Comparison of ENCODE assay signal across 8 mouse cellular contexts in the genomic region with DNA sequence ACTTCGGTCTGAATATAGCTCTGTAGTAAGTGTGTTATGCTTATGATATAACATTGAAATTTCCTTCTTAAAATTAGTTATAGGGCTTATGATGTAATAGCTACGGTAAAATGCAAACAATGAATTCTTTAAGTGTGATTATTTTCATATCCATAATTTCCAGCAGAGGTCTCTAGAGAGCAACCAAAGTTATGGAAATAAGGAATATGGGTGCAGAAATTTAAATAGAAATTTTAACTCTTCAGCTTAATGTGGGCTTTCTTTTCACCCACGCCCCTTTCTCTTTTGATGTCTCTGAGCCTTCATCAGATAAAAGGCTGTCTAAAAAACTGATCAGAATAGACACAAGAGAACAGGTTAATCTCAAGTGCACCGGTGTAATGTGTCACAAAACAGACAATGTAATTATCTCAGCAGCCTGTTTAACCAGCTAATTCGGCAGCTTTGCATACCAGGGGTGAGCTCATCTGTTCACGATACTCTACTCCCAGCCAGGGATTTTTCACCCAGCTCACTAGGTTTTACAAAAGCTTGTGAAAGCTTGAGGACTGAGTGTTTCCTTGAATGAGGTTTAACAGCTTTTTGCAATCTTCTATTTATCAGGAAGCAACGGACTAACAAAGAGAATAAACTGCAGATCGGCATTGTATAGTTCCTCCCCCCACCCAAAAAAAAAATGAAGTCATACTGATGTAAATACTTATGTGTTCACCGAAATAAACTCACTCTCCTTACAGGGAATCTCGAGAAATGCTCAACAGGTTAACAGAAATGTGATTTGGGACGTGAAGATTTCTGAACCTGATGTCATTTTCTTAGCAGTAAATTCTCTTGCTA.
DNase-seq lines count a peak whose midpoint lies in the region; ATAC-seq lines count a peak whose summit lies in the region.

No protein-coding gene starts in this region.

- H3K36me3 ChIP-seq in heart, embryonic 13.5 days: no peaks in the 10 kb centered on the region
- H3K36me3 ChIP-seq in neural tube, embryonic 13.5 days: no peaks in the 10 kb centered on the region
- no peaks in the 10 kb centered on the region for H3K36me3 ChIP-seq in forebrain, embryonic 11.5 days (ENCODE audit: control insufficient read depth, insufficient read depth, low read length)

- WGBS in heart, embryonic 13.5 days: 42% methylated on average over 11 of the region's 11 CpGs
- WGBS in neural tube, embryonic 13.5 days: 63% methylated on average over 11 of the region's 11 CpGs
- WGBS in forebrain, embryonic 11.5 days: 36% methylated on average over 11 of the region's 11 CpGs

- H3K4me3 ChIP-seq in heart, embryonic 13.5 days: peak overlapping the region; percentile 30
- H3K4me3 ChIP-seq in neural tube, embryonic 13.5 days: no peak overlapping the region
- H3K4me3 ChIP-seq in forebrain, embryonic 11.5 days (ENCODE audit: low read depth, low read length): no peak overlapping the region

- ATAC-seq in heart, embryonic 13.5 days (ENCODE audit: extremely low read depth, insufficient number of reproducible peaks, low FRiP score, low TSS enrichment): no peak
- no peak for ATAC-seq in neural tube, embryonic 13.5 days (ENCODE audit: low read depth)
- peak; percentile 71; the same call in 1 of the 2 replicates for ATAC-seq in forebrain, embryonic 11.5 days (replicated peaks; ENCODE audit: low FRiP score)
- ATAC-seq in megakaryocyte, adult 5-6 weeks (ENCODE audit: poor library complexity, severe bottlenecking): peak; percentile 64

- no peaks in the 10 kb centered on the region for H3K27me3 ChIP-seq in heart, embryonic 13.5 days (replicated peaks)
- H3K27me3 ChIP-seq in neural tube, embryonic 13.5 days: no peaks in the 10 kb centered on the region
- H3K27me3 ChIP-seq in forebrain, embryonic 11.5 days (ENCODE audit: control insufficient read depth, insufficient read depth, low read length): no peaks in the 10 kb centered on the region

- H3K27ac ChIP-seq in heart, embryonic 13.5 days (replicated peaks): no peak overlapping the region
- H3K27ac ChIP-seq in neural tube, embryonic 13.5 days (replicated peaks): no peak overlapping the region
- H3K27ac ChIP-seq in forebrain, embryonic 11.5 days (ENCODE audit: low read depth, low read length): no peak overlapping the region

- no peaks in the 10 kb centered on the region for H3K9me3 ChIP-seq in heart, embryonic 13.5 days
- H3K9me3 ChIP-seq in neural tube, embryonic 13.5 days: no peaks in the 10 kb centered on the region
- H3K9me3 ChIP-seq in forebrain, embryonic 11.5 days (ENCODE audit: control insufficient read depth, low read length): no peaks in the 10 kb centered on the region

- H3K4me1 ChIP-seq in heart, embryonic 13.5 days: peaks cover 5% of the 10 kb centered on the region; the same call in 1 of the 2 replicates
- no peaks in the 10 kb centered on the region for H3K4me1 ChIP-seq in neural tube, embryonic 13.5 days (replicated peaks)
- H3K4me1 ChIP-seq in forebrain, embryonic 11.5 days (replicated peaks; ENCODE audit: control insufficient read depth, insufficient read depth, low read length): no peaks in the 10 kb centered on the region

- DNase-seq in heart, postnatal 4 days: no peak
- DNase-seq in neural tube, embryonic 10.5 days (ENCODE audit: extremely low spot score, low spot score): no peak
- no peak for DNase-seq in forebrain, embryonic 11.5 days (ENCODE audit: low spot score)
- no peak for DNase-seq in adrenal gland, postnatal 36 days
- DNase-seq in lung, postnatal 25 days (ENCODE audit: low spot score): no peak

- H3K9ac ChIP-seq in heart, embryonic 13.5 days: peak overlapping the region; percentile 29; the same call in 1 of the 2 replicates
- H3K9ac ChIP-seq in neural tube, embryonic 13.5 days: no peak overlapping the region
- H3K9ac ChIP-seq in forebrain, embryonic 11.5 days (ENCODE audit: low read length): no peak overlapping the region

- peak overlapping the region; percentile 62 for H3K4me2 ChIP-seq in heart, embryonic 13.5 days
- H3K4me2 ChIP-seq in neural tube, embryonic 13.5 days: 0 out of 2 replicates have a peak overlapping the region, but pooled peaks have one; percentile 14
- H3K4me2 ChIP-seq in forebrain, embryonic 11.5 days (ENCODE audit: low read depth, low read length, severe bottlenecking): peak overlapping the region; percentile 8; the same call in 1 of the 2 replicates

Comparison
In these comparisons a context has a peak if more than half of its experiments do, and no peak if none do; other contexts are left out.
1. ATAC-seq: peak in forebrain, embryonic 11.5 days (single experiment) and megakaryocyte, adult 5-6 weeks (single experiment); none in heart, embryonic 13.5 days (single experiment) and neural tube, embryonic 13.5 days (single experiment).
2. H3K4me2 ChIP-seq: peak in every context shown above with its lines; median percentile 62 in heart, embryonic 13.5 days; 14 in neural tube, embryonic 13.5 days; 8 in forebrain, embryonic 11.5 days.